Mouse (Mus musculus): ENCODE data around the gene Tescl. TPM values are rescaled to one million over a fixed set of nuclear protein-coding genes. Genes with fewer than 3 reads are reported as not detected.

Gene Tescl
- total RNA-seq (2021): not detected

DNA sequence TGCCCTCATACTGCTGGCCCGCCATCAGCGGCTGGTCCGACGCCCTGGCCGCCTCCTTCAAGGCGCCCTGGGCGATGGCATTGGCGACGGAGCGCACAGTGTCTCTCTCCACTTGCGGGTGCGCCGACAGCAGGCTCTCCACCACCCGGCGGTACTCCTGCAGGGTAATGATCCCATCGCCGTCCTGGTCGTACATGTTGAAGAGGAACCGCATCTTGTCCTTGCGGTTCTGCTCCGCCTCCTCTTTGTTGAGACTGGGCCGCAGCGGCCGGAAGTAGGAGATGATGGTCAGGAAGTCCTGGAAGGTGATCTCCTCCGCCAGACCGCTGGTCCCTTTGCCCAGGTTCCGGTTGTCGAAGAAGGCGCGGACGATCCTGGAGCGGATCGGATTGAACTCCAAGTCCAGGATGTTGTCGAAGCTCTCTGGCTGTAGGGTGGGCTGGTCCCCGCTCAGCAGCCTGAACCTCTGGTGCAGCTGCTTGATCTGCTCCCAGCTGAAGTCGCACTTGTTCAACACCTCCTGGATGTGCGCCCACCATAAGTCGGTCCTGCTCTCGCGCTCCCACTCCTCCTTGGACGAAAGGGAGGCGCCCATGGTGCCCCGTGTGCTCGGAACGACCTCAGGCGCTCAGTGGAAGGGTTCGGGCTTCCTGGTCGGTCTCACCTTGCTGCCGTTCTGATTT, at the start of gene Tescl:
Gene Tescl (minus strand): TSS at position 633 of the 683 bp plus-strand sequence.
- no peak for DNase-seq (ENCODE audit: extremely low spot score in 1 of 2, low spot score in 1 of 2)

DNA sequence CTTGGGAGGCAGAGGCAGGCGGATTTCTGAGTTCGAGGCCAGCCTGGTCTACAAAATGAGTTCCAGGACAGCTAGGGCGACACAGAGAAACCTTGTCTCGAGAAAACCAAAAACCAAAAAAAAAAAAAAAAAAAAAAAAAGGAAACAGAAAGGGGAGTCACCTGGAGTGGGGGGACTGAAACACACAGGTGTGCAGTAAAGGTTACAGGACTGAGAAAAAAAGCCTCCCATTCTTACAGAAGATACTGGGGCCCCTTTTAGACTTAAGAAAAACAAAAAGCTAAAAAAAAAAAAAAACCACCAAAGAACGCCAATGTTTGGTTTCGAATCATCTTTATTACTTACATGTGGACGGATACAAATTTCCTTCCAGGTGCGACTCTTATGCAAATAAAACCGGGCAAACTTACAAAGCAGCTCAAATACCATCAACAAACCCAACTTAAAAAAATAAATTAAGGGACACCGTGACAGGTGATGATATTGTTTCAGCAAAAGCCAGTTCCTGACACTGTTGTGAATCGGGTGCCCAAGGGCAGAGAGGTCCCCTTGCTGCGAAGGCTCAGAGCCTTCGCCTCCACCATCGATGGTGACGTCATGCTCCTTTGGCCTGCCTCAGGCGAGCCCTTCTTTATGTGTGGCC, 49.1 kb upstream of the Tescl start:
- DNase-seq (ENCODE audit: extremely low spot score in 1 of 2, low spot score in 1 of 2): no peak

DNA sequence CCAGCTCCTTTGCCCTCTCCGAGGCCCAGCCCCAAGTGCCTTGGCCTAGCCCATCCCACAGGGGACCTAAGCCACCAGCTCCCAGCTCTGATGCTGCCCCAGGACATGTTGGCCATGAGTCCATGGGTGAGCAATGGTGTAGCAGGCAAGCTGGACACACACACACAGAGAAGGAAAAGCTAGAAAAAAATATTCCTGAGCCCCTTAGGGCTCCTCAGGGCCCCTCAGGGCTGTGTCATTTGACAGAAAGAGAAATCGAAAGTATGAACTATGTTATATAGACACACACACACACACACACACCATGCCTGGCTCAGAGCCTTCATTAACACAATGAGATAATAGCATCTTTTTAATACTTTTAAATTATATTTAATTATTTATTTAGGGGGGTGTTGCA, 46.6 kb upstream of the Tescl start:
- no peak for DNase-seq (ENCODE audit: extremely low spot score in 1 of 2, low spot score in 1 of 2)

DNA sequence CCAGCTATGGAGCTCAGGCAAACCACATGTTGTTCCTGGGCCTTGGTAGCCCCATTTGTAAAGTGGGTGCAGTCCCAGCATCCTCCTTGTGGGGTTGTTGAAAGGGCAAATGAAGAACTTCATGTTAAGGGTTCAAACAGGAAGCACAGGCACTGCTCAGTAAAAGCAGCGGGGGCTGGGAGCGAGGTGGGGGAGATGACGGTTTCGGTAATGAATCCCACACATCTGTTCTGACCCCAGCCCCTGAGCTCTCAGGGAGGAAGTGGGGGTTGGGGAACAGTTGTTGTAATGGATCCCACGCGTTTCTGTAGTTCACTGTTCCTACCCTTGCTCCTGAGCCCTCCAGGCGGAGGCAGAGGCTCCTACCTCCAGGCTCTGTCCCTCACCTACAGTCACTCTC, 46.2 kb upstream of the Tescl start:
- DNase-seq (ENCODE audit: extremely low spot score in 1 of 2, low spot score in 1 of 2): no peak

DNA sequence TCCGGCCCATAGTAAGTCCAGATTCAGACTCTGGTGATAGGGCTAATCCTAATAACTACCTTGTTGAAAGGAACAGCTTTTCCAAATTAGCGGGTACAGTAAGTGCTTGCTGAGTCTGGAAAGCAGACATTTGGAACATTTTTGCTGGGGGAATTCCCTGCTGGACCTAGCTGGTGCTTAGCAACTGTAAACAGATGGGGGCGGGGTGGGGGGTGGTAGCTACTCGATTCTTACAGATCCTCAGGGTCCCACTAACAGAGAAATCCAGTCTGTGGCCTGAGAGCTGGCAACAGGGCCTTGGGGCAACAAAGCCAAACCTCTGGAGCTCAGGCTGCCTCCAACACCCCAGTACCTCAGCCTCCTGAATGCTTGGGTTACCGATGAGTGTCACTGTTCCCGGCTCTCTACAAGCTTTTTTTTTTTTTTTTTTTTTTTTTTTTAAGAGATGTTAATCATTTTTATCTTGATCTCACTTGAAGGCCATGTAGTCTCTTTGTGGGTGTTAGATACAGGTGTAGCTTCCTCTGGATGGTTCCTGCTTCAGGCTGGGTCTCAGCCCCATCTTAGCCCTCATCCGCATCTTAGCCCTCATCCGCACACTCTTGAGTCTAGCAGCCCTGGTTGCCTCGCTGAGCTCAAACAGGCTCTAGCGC, 44.4 kb upstream of the Tescl start:
- DNase-seq (ENCODE audit: extremely low spot score in 1 of 2, low spot score in 1 of 2): no peak

DNA sequence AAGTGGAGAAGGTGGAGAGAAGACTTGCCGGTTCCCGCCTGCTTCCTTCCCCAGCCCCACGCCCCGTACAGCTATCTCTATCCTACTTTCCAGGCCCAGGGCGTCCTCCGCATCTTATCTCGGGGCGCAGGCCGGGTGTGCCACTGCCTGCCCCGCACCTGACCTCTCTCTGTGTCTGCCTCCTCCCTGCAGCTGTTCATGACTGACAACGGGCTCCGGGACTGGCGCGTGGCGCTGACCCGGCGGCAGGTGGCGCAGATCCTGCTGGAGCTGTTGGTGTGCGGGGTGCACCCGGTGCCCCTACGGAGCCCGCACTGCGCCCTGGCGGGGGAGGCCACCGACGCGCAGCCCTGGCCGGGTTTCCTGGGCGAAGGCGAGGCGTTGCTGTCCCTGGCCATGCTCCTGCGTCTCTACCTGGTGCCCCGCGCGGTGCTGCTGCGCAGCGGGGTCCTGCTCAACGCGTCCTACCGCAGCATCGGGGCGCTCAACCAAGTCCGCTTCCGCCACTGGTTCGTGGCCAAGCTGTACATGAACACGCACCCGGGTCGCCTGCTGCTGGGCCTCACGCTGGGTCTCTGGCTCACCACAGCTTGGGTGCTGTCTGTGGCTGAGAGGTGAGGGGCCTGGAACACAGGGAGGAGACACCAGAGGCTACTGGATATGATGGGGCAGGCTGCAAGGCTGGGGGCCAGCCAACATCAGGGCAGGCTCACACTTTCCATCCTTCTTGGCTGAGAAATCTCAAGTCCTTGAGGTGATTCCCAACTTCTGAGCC, 43.5 kb upstream of the Tescl start:
- DNase-seq (ENCODE audit: extremely low spot score in 1 of 2, low spot score in 1 of 2): no peak

DNA sequence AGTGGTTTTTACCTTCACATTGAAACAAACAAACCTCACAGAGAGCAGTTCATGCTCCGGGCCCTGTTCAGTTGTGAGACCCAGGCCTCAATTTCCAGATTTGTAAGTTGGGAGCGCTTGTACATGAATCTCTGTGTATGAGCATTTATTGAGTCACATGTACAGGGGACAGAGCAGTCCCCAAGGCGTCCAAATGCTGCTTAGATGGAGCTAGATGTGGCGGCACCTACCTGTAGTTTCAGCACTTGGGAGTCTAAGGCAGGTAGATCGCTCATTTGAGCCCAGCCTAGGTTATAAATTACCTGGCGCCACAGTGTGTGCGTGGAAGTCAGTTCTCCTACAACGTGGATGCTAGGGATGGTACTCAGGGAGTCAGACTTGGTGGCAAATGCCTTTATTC, 42.7 kb upstream of the Tescl start:
- DNase-seq (ENCODE audit: extremely low spot score in 1 of 2, low spot score in 1 of 2): no peak

DNA sequence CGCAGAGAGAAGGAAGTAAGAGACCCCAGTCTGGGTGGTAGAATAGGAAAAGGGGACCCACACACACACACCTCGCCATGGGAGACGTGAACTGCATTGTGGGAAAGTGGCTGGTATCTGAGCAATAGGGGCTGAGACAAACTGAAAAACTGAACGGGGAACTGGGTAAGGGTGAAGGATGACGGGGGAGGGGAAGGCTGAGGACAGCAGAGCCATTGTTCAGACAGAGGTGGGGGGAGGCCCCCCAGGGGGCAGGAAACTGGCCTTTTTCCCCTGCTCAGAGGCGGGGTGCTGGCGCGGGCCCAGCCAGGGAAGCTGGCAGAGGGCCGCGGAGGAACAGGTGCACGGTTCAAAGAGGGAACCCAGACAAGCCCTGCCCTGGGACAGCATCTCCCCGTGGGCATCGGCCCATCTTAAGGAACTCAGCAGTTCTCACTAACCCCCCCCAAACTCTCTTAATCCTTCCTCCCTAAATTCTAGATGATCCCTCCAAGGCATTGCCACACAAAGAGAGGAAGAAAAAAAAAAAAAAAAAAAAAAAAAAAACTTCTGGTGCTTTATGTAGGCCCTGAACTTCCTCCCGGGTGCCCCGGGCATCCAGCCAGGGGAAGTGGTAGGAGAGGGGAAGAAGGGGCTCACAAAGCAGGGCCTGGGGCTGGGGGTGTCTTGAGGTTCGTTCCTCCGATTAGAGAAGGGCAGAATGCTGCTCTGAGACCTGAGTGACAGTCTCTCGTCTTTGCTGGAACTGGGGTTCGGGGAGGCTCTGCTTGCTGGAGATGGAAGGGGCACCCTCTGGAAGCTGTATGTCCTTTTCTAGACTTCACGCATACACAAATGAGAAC, 40.0 kb upstream of the Tescl start:
- no peak for DNase-seq (ENCODE audit: extremely low spot score in 1 of 2, low spot score in 1 of 2)

DNA sequence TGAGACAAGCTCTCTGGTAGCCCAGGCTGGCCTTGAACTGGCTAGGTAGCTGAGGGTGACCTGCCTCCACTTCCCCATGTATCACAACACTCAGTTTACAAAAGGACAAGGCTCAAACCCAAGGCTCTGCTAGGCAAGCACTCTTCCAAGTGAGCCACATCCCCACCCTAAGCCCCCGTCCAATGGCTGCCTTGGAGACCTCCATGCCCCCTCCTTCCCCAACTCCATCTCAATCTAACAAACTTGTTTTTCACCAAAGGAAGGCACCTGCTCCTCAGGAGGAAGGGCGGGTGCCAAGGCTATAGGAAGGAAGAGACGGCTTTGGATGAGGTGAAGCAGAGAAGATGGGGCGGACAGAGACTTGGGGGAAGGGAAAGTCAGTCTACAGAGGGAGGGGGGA, 39.0 kb upstream of the Tescl start:
- DNase-seq (ENCODE audit: extremely low spot score in 1 of 2, low spot score in 1 of 2): no peak

DNA sequence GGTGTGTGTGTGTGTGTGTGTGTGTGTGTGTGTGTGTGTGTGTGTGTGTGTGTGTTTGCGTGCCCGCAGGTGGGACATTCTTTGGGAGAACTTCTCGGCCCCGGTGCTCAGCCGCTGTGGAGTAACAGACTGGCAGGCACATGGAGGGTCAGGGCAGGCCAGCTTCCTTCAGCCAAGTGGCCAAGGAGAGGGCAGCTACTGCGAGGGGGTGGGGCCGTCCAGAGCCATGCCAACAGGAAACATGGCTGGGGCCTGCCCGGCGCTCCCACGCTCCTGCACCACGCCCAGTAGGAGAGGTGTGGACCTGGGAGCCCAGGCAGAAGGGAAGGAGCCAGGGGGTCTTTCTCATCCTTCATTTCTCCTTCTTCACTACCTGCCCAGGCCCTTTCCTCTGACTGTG, 38.6 kb upstream of the Tescl start:
- no peak for DNase-seq (ENCODE audit: extremely low spot score in 1 of 2, low spot score in 1 of 2)

DNA sequence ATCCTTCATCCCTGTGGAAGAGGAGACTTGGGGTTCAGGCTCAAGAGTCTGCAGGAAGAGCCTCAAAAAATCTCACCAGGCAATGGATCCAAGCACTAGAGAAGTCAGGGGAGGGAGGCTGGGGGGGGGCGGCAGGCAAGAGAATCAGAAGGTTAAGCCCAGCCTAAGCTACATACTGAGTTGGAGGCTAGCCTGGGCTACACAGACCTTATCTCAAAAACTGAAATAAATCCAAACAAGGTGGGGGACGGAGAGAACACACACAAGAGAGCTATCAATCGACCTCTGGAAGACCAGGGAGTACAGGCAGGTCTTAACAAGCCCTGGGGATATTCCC, 38.0 kb upstream of the Tescl start:
- no peak for DNase-seq (ENCODE audit: extremely low spot score in 1 of 2, low spot score in 1 of 2)

DNA sequence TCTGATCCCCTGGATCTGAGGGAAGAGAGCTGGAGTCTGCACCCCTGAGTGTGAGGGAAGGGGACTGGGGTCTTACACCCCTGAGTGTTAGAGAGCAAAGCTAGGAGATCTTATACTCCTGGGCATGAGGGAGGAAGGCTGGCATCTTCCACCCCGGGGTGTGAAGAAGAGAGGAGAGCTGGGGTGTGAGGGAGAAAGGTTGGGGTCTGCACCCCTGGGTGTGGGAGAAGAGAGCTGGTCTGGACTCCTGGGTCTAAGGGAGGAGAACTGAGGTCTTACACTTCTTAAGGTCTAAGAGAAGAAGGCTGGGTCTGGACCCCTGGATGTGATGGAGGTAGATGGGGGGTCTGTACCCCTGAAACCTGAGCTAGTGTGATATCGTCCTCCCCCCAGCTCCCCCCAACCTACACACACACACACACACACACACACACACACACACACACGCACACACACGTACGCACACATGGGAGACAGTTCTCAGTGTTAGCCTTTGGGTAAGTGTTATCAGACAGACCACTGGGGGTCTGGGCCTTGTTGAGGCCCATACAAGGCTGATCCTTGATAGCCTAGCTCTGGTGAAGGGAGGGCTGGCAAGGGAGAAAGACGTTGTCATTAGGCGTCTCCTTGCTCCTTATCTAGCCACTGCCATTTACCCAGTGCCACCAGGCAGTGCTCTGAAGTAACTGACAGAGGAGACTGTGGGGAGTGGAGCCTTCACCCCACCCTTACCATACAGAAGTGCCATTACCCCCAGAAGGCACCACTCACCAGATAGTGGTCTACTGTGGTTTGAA, 37.5 kb upstream of the Tescl start:
- no peak for DNase-seq (ENCODE audit: extremely low spot score in 1 of 2, low spot score in 1 of 2)

DNA sequence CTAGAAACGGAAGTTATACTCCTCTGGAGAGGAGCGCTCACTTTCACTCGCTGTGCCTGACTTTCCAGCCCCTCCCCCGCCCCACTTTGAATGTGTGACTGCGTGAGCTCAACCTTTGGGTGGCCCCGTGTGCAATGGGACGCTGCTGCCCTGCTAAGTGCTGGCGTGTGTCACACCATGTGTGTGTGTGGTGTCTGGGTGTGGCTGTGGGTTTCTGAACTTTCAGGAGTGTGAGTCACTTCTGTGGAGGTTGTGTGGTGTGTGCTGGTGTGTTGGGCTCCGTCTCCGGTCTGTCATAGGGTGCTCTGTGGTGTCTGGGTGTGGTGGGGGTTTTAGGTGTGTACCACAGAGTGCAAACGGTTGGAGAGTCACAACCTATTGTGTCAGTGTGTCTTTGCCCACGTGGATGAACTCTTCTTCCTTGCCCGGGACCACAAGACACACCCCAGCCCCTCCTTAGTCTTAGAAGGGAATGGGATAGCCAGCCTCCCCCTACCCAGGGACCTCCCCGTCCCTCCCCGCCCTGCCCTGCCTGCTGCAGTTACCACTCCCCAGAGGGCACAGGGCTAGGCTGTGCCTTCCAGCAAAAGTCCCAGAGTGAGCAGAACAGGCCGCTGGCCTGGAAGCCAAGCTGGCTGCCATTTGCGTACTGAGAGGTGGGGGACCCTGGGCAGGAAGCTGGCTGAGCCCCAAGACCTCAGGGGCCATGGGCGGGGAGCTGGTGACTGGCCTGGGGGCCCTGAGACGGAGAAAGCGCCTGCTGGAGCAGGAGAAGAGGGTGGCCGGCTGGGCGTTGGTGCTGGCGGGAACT, 36.2 kb upstream of the Tescl start, which contains the start of gene Kcnn4:
Gene Kcnn4 (plus strand): TSS at position 533 of the 811 bp plus-strand sequence.
- DNase-seq (ENCODE audit: extremely low spot score in 1 of 2, low spot score in 1 of 2): no peak

DNA sequence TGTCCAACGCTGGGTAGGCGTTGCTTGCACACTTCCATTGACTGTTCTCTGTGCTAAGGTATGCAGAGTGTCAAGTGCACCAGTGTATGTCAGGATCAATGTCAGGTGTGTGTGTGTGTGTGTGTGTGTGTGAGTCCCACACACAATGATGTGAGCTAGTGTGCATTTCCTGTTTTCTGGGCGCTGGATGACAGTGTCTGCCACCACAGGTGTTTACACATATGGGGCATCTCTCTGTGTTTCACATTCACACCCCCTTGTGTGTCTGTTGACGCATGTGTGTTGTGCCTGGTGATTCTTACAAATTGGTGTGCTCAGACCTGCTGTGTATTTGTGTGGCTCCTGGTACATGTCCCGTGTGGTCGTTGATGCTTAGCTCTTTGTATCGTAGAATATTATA, 35.2 kb upstream of the Tescl start:
- no peak for DNase-seq (ENCODE audit: extremely low spot score in 1 of 2, low spot score in 1 of 2)

DNA sequence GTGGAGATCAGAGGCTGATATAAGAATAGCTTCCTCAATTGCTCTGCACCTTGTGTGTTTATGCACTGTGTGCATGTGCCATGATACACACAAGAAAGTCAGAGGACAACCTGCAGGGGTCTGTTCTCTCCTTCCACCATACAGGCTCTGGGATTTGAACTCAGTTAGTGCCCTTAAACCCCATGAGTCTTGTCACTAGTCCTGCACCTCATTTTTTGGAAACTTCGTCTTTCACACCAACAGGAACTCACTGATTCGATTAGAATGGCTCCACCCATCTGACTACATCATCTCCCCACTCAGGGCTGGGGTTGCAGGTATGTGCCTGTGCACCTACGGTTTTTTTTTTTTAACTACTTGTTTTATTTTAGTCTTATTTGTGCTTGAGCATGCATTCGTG, 34.5 kb upstream of the Tescl start:
- DNase-seq (ENCODE audit: extremely low spot score in 1 of 2, low spot score in 1 of 2): no peak

DNA sequence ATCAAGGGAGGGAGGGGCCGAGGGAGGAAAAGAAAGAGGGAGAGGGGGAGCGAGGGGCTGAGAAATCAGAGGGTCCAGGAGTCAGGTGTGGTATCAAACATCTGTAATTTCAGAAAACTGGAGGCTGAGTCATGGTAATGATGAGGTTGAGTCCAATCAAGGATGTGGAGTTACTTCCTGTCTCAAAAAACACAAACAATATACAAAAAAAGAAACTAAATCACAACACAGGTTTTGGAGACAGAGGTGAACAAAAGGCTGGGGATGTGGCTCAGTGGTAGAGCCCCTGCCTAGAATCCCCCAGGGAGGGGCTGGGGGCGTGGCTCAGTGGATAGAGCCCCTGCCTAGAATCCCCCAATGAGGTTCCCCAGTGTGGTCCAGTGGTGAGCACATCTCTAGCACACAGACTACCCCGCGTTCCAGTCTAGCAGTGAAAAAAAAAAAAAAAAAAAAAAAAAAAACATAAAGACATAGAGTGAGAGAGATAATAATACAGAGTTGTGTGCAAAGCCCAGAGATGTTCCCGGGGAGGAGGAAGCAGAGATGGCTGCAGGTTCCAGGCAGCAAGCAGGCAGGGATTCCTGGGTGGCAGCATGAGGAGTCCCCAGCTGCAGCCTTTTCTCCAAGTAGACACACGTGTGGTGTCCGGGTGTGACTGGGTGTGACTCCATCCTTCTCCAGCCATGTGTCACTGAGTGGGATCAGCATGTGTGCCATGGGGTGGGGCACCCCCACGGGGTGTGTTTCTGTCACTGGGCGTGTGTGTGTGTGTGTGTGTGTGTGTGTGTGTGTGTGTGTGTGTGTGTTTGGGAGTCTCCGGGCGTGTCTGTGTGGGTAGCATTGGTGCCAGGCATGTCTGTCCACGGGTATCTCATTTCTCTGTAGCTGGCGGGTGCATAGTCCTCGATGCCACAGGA, 33.2 kb upstream of the Tescl start:
- no peak for DNase-seq (ENCODE audit: extremely low spot score in 1 of 2, low spot score in 1 of 2)

DNA sequence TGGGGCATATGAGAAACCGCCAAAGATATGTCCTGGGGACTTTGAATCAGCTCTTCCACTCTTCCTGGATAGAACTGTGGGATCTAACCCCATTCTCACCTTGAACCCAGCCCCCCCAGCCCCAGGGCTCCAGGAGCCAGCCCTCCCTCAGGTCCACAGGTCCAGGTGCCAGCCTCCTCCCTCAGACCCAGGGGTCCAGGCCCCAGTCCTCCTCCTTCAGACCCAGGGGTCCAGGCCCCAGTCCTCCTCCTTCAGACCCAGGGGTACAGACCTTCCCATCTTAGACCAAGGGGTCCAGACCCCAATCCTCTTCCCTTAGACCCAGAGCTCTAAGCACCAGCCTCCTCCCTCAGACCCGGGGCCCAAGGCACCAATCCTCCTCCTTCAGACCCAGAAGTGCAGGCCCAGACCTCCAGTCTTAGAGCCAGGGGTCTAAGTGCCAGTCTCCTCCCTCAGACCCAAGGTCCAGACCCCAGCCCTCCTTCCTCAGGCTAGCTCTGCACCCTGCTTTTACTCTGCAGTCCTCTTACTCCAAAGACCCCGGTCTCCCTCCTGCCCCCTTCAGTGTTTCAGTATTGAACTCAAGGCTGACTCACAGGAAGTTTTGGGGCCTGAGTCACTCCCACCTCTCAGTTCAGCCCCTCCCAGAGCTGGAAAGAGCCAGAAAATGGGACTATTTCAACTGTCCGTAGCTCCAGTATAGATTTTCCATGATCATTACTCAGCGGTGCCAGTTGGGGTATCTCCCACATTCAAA, 31.7 kb upstream of the Tescl start:
- DNase-seq (ENCODE audit: extremely low spot score in 1 of 2, low spot score in 1 of 2): no peak
